ENCODE assay signal across 15 mouse cellular contexts in the genomic region with DNA sequence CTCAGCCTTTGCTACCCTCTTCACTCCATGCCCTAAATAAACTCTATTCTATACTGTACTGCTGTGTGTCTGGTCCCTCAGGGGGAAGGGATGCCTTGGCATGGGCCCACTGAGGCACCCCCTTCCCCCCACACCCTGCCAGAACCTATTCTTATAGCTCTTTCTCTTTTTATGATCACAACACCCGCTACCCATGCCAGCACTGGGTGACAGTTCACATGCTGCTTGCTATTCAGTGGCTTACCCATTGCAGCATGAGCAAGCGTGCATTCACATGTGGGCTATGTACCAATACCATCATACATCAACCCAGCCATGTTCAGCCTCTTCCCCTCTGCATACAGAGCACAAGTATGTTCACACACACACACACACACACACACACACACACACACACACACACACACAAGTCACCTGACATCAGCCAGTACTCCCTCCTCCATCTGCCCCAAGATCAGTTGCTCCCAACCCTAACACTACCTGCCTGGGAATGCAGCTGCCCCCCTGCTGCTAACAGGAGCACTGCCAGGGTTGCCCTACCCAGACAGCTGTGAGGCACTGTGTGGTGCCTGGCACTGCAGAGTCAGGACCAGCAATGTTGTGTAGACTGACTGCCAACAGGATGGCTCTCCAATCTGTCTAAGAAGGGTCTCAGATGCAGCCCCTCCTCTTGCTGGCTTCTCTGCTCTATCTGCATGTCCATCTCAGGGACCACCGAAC. TPM values are rescaled to one million over a fixed set of nuclear protein-coding genes. Genes with fewer than 3 reads are reported as not detected.
DNase-seq lines count a peak whose midpoint lies in the region; ATAC-seq lines count a peak whose summit lies in the region.
"Had no signal": no experiment of that assay in that cellular context is flagged by ENCODE, and none has a peak within 500 bp of the region (broad histone marks: within the 10 kb centered on the region; RNA-seq: fewer than 3 reads in every experiment).

No protein-coding gene starts in this region.

- H3K4me3 ChIP-seq in hindbrain, embryonic 16.5 days (ENCODE audit: low read length), result no peak overlapping the region
- no peak overlapping the region for H3K4me3 ChIP-seq in hindbrain, embryonic 12.5 days
- H3K4me3 ChIP-seq in brown adipose tissue, adult 24 weeks (ENCODE audit: insufficient read depth, low read depth, low read length), result no peak overlapping the region
- no peak overlapping the region for H3K4me3 ChIP-seq in embryonic facial prominence, embryonic 10.5 days
- H3K4me3 ChIP-seq in forebrain, embryonic 15.5 days, result no peak overlapping the region
- H3K4me3 ChIP-seq: embryonic facial prominence, embryonic 13.5 days; midbrain, embryonic 10.5 days had no signal

- peak; percentile 92 for DNase-seq in cerebellum, adult 11-12 months
- peak; percentile 90 to 92 for DNase-seq in cerebellum, postnatal 25 days
- no peak for DNase-seq in embryonic facial prominence, embryonic 10.5 days (ENCODE audit: low spot score)
- no peak for DNase-seq in right cerebral cortex, postnatal 4 days
- DNase-seq: kidney, adult 2 months; lung, adult 2 months; lung, postnatal 36 days; thymus, adult 18-20 months had no signal

- no peaks in the 10 kb centered on the region for H3K36me3 ChIP-seq in hindbrain, embryonic 16.5 days (ENCODE audit: control insufficient read depth, insufficient read depth, low read length)
- H3K36me3 ChIP-seq in hindbrain, embryonic 12.5 days, result no peaks in the 10 kb centered on the region
- no peaks in the 10 kb centered on the region for H3K36me3 ChIP-seq in embryonic facial prominence, embryonic 10.5 days (replicated peaks)
- H3K36me3 ChIP-seq in forebrain, embryonic 15.5 days, result no peaks in the 10 kb centered on the region
- H3K36me3 ChIP-seq: embryonic facial prominence, embryonic 13.5 days; midbrain, embryonic 10.5 days had no signal

- no peaks in the 10 kb centered on the region for H3K9me3 ChIP-seq in hindbrain, embryonic 16.5 days (ENCODE audit: control insufficient read depth, low read length)
- H3K9me3 ChIP-seq in hindbrain, embryonic 12.5 days (replicated peaks), result no peaks in the 10 kb centered on the region
- no peaks in the 10 kb centered on the region for H3K9me3 ChIP-seq in embryonic facial prominence, embryonic 10.5 days
- H3K9me3 ChIP-seq in forebrain, embryonic 15.5 days, result no peaks in the 10 kb centered on the region
- H3K9me3 ChIP-seq: embryonic facial prominence, embryonic 13.5 days; midbrain, embryonic 10.5 days had no signal

- no peaks in the 10 kb centered on the region for H3K27me3 ChIP-seq in hindbrain, embryonic 16.5 days (replicated peaks; ENCODE audit: control insufficient read depth, insufficient read depth, low read length)
- H3K27me3 ChIP-seq in hindbrain, embryonic 12.5 days, result no peaks in the 10 kb centered on the region; the same call in 1 of the 2 replicates
- 0 out of 2 replicates have a peak, but pooled peaks cover 3% of the 10 kb centered on the region for H3K27me3 ChIP-seq in embryonic facial prominence, embryonic 10.5 days (replicated peaks; ENCODE audit: low read depth, poor library complexity, severe bottlenecking)
- no peaks in the 10 kb centered on the region for H3K27me3 ChIP-seq in forebrain, embryonic 15.5 days
- H3K27me3 ChIP-seq: embryonic facial prominence, embryonic 13.5 days had no signal

- peak overlapping the region; percentile 34; the same call in 1 of the 2 replicates for H3K27ac ChIP-seq in hindbrain, embryonic 16.5 days (ENCODE audit: low read depth, low read length)
- no peak overlapping the region for H3K27ac ChIP-seq in hindbrain, embryonic 12.5 days
- 0 out of 2 replicates have a peak overlapping the region, but pooled peaks have one; percentile 43 for H3K27ac ChIP-seq in brown adipose tissue, adult 24 weeks (replicated peaks; ENCODE audit: low read depth, low read length)
- no peak overlapping the region for H3K27ac ChIP-seq in embryonic facial prominence, embryonic 10.5 days (replicated peaks)
- no peak overlapping the region for H3K27ac ChIP-seq in forebrain, embryonic 15.5 days (replicated peaks)
- H3K27ac ChIP-seq: embryonic facial prominence, embryonic 13.5 days; midbrain, embryonic 10.5 days had no signal

- H3K4me1 ChIP-seq in hindbrain, embryonic 16.5 days (ENCODE audit: control insufficient read depth, insufficient read depth, low read depth, low read length), result peaks cover 18% of the 10 kb centered on the region
- H3K4me1 ChIP-seq in hindbrain, embryonic 12.5 days, result peaks cover 28% of the 10 kb centered on the region
- peaks cover 25% of the 10 kb centered on the region for H3K4me1 ChIP-seq in brown adipose tissue, adult 24 weeks (ENCODE audit: control insufficient read depth, insufficient read depth, insufficient read length, low read length)
- H3K4me1 ChIP-seq in embryonic facial prominence, embryonic 10.5 days, result peaks cover 43% of the 10 kb centered on the region
- H3K4me1 ChIP-seq in forebrain, embryonic 15.5 days, result peaks cover 30% of the 10 kb centered on the region

- 81% methylated on average over 3 of the region's 3 CpGs for WGBS in hindbrain, embryonic 16.5 days
- 87% methylated on average over 3 of the region's 3 CpGs for WGBS in hindbrain, embryonic 12.5 days
- 88% methylated on average over 3 of the region's 3 CpGs for WGBS in embryonic facial prominence, embryonic 10.5 days
- WGBS in forebrain, embryonic 15.5 days, result 73% methylated on average over 3 of the region's 3 CpGs

- ATAC-seq in hindbrain, embryonic 16.5 days, result peak; percentile 46
- no peak for ATAC-seq in hindbrain, embryonic 12.5 days (ENCODE audit: low FRiP score)
- no peak for ATAC-seq in forebrain, embryonic 15.5 days (replicated peaks)

- no peak overlapping the region for H3K9ac ChIP-seq in hindbrain, embryonic 16.5 days (ENCODE audit: low read depth, low read length)
- H3K9ac ChIP-seq in hindbrain, embryonic 12.5 days, result no peak overlapping the region
- no peak overlapping the region for H3K9ac ChIP-seq in forebrain, embryonic 15.5 days (replicated peaks)
- H3K9ac ChIP-seq: embryonic facial prominence, embryonic 13.5 days had no signal

- H3K4me2 ChIP-seq in hindbrain, embryonic 16.5 days (ENCODE audit: low read length), result no peak overlapping the region
- H3K4me2 ChIP-seq in hindbrain, embryonic 12.5 days (replicated peaks), result no peak overlapping the region
- H3K4me2 ChIP-seq in forebrain, embryonic 15.5 days (replicated peaks), result no peak overlapping the region
- H3K4me2 ChIP-seq: embryonic facial prominence, embryonic 13.5 days; liver, embryonic 11.5 days had no signal

RNA-seq across cellular contexts. Expression of gene Pim3, which starts 20.2 kb away (rescaled TPM):
- polyA plus RNA-seq in hindbrain, embryonic 16.5 days (2015; fragmentation: Nextera tagmentation; extraction: Ambion mirVana), result 71.4 and 77.4 TPM in 2 replicates
- 45.3 and 48.0 TPM in 2 replicates for polyA plus RNA-seq in hindbrain, embryonic 12.5 days (2016; fragmentation: Nextera tagmentation; extraction: Ambion mirVana)
- polyA plus RNA-seq in brown adipose tissue, adult 24 weeks (2012; ENCODE audit: insufficient read depth, insufficient read length, missing spikeins), result 29.2 and 73.9 TPM in 2 replicates
- 43.6 and 49.0 TPM in 2 replicates for polyA plus RNA-seq in embryonic facial prominence, embryonic 10.5 days (2016; fragmentation: Nextera tagmentation; extraction: Ambion mirVana)
- 69.1 and 70.7 TPM in 2 replicates for polyA plus RNA-seq in forebrain, embryonic 15.5 days (2015; fragmentation: Nextera tagmentation; extraction: Ambion mirVana)

RNA-seq across cellular contexts. Expression of gene Creld2, which starts 22.3 kb away (rescaled TPM):
- 61.0 and 61.9 TPM in 2 replicates for polyA plus RNA-seq in hindbrain, embryonic 16.5 days (2015; fragmentation: Nextera tagmentation; extraction: Ambion mirVana)
- polyA plus RNA-seq in hindbrain, embryonic 12.5 days (2016; fragmentation: Nextera tagmentation; extraction: Ambion mirVana), result 65.2 and 74.8 TPM in 2 replicates
- 7.8 and 12.6 TPM in 2 replicates for polyA plus RNA-seq in brown adipose tissue, adult 24 weeks (2012; ENCODE audit: insufficient read depth, insufficient read length, missing spikeins)
- polyA plus RNA-seq in embryonic facial prominence, embryonic 10.5 days (2016; fragmentation: Nextera tagmentation; extraction: Ambion mirVana), result 92.2 and 93.9 TPM in 2 replicates
- polyA plus RNA-seq in forebrain, embryonic 15.5 days (2015; fragmentation: Nextera tagmentation; extraction: Ambion mirVana), result 58.5 and 59.5 TPM in 2 replicates

RNA-seq across cellular contexts. Expression of gene Alg12, which starts 22.6 kb away (rescaled TPM):
- 9.5 and 10.1 TPM in 2 replicates for polyA plus RNA-seq in hindbrain, embryonic 16.5 days (2015; fragmentation: Nextera tagmentation; extraction: Ambion mirVana)
- 9.1 and 9.9 TPM in 2 replicates for polyA plus RNA-seq in hindbrain, embryonic 12.5 days (2016; fragmentation: Nextera tagmentation; extraction: Ambion mirVana)
- polyA plus RNA-seq in brown adipose tissue, adult 24 weeks (2012; ENCODE audit: insufficient read depth, insufficient read length, missing spikeins), result 6.0 and 7.2 TPM in 2 replicates
- 10.9 and 12.5 TPM in 2 replicates for polyA plus RNA-seq in embryonic facial prominence, embryonic 10.5 days (2016; fragmentation: Nextera tagmentation; extraction: Ambion mirVana)
- polyA plus RNA-seq in forebrain, embryonic 15.5 days (2015; fragmentation: Nextera tagmentation; extraction: Ambion mirVana), result 7.8 and 8.5 TPM in 2 replicates

Comparison
In these comparisons a context has a peak if more than half of its experiments do, and no peak if none do; other contexts are left out.
1. H3K27ac ChIP-seq: peak in hindbrain, embryonic 16.5 days (single experiment) and brown adipose tissue, adult 24 weeks (single experiment); none in hindbrain, embryonic 12.5 days (single experiment), embryonic facial prominence, embryonic 10.5 days (single experiment) and forebrain, embryonic 15.5 days (single experiment).
2. DNase-seq: peak in cerebellum, adult 11-12 months (single experiment) and cerebellum, postnatal 25 days (2 of 2); none in embryonic facial prominence, embryonic 10.5 days (single experiment) and right cerebral cortex, postnatal 4 days (single experiment).